Mouse (Mus musculus): ENCODE data around the gene Hist2h2ab.
"Not testable (repeated sequence)": the region's sequence is repeated elsewhere in the genome, so short reads cannot be mapped to it uniquely, and the experiment has no call there.

Gene Hist2h2ab

DNA sequence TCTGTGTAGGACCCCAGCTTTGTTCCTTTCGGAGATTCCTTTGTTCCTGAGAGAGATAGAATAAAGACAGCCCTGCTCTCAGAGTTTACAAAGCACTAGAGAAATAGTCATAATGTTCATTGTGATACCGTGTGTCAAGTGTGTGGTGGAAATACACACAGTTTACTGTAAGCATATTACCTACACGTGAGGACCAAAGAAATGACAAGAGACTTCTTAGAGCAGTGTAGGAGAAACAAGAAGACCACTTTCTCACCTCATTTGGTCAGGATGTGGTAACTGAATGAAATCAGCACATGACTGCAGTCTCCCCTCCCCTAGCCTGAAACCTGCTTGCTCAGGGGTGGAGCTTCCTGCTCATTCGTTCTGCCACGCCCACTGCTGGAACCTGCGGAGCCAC lies 21.5 kb upstream of the Hist2h2ab start:
- DNase-seq (ENCODE audit: low read depth): no peak

DNA sequence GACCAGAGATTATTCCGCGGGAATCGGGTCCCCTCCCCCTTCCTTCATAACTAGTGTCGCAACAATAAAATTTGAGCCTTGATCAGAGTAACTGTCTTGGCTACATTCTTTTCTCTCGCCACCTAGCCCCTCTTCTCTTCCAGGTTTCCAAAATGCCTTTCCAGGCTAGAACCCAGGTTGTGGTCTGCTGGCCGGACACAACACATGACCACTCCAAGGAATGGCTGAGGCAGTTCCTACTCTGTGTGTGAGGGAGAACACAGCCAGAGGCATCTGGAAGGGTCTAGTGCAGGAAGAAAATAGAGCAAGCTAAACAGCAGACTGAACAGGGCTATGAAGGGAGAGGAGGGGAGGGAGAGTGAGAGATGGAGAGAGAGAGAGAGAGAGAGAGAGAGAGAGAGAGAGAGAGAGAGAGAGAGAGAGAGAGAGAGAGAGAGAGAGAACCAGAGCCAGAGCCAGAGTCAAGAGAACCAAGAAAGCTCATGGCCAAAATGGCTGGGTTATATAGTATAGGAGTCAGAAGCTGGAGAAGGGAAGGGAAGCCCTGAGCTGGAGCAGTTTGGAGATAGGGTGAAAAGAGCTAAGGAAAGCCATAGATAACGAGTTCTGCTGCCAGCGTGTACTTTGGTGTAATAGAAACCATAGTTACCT lies 20.9 kb upstream of the Hist2h2ab start:
- DNase-seq (ENCODE audit: low read depth): not testable (repeated sequence)

DNA sequence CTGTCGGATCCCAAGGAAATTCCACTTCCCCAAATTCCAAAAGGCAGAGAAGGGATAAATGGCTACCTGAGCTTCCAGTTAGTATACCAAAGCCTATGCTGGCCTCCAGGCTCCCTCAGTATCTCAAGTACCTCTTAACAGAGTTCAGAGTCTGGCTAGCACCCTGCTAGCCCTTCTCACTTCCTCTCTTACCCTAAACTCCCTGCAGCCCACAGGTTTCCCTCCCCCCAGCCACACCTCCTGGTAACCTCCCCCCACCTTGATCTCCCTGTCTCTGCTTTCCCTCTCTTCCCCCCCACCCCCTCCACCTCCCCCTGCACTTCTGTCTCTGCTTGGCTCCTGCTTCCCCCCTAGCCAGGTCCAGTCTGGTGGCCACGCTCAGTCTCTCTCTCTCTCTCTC lies 19.9 kb upstream of the Hist2h2ab start:
- no peak for DNase-seq (ENCODE audit: low read depth)

DNA sequence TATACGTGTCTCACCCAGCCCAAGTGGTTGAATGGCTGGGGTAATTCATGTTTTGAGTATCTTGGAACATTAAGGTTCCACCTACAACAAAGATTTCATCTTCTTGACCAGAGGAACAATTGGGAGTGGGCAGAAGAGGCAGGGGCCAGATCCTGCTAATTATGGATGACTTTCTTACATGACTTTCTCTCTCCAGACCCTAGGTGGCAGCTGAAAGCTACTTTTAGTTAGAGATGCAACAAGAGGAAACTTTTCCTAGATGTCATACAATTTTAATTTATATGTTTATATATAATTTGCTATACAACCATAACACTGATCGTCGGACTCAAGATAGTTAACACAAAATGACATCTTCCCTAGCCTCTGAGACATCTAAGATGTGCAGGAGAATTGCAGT lies 11.8 kb upstream of the Hist2h2ab start:
- no peak for DNase-seq (ENCODE audit: low read depth)

DNA sequence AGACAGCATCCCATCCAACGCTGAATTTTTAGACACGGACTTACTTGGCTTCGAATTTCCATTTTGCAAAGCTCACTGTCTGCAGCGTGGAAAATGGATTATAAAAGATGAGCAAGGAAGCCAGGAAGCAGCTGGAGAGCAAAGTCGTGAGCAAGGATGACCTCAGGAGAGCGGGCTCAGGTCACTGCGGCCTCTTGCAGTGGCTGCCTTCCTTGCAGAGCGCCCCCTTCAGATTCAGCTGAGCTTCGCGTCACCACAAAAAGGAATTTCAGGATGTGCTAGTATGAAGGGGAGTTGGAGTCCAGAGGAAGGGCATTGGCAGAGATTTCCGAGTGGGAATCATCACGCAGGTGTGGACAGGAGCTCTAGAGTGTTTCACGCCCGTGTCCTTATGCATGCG lies 10.4 kb upstream of the Hist2h2ab start:
- no peak for DNase-seq (ENCODE audit: low read depth)

DNA sequence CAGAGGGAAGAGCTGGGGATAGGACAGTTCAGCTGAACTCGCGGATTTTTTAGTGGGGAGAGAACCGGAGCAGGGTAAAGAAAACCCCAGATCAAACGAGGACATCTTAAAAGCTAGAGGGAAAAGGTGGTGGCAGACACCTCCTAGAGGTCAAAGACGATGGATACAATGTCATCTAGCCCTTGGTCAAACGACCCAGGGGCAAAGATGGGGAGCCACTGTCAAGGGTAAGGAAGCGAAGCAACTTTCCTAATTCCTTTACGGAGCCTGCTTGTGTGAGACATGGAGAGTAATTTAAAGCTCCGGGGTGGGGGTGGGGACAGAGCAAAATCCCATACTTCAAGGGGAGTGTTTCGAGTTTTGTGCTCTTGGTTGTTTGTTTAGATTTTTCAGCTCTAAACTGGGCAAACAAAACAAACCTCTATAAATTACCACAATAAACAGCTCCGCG lies 449 bp upstream of the Hist2h2ab start:
- DNase-seq (ENCODE audit: low read depth): no peak

DNA sequence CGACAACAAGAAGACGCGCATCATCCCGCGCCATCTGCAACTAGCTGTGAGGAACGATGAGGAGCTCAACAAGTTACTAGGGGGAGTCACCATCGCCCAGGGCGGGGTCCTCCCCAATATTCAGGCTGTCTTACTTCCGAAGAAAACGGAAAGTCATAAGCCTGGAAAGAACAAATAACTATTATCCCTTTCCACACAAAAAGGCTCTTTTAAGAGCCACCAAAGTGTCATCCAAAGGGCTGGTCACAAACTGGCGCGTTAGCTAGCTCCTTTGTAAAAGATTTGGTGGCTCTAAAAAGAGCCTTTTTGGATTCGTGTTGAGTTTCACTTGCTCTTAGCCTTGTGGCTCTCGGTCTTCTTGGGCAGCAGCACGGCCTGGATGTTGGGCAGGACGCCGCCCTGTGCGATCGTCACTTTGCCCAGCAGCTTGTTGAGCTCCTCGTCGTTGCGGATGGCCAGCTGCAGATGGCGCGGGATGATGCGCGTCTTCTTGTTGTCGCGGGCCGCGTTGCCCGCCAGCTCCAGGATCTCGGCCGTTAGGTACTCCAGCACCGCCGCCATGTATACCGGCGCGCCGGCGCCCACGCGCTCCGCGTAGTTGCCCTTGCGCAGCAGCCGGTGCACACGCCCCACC lies 583 bp downstream of the Hist2h2ab start:
- DNase-seq (ENCODE audit: low read depth): not testable (repeated sequence)

DNA sequence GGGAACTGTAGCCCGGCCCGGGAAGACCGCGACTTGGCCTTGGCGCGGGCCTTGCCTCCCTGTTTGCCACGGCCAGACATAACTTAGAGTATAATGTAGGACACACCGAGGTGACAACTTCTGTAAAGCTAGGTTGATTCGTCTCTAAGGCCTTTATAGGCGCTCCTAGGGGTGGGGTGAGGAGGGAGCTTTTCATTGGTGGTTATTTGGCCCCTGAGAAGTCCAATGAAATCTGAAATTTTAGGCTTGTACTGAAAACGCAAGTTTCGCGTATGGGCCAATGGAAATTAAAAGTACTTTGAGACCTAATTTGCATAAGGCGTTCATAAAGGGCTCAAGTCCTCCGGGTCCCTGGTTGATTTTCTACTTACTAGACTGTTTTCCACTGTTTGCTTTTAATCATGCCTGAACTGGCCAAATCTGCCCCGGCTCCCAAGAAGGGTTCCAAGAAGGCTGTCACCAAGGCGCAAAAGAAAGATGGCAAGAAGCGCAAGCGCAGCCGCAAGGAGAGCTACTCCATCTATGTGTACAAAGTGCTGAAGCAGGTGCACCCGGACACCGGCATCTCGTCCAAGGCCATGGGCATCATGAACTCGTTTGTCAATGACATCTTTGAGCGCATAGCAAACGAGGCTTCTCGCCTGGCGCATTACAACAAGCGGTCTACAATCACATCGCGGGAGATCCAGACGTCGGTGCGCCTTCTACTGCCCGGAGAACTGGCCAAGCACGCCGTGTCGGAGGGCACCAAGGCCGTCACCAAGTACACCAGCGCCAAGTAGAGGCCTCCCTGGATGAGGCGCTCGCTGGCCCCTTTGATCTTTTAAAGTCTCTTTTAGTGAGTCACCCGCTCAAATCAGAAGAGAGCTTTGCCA lies 1.3 kb downstream of the Hist2h2ab start, which contains the start of the genes Hist2h2ac and Hist2h2be:
Gene Hist2h2ac (minus strand): TSS at position 116 of the 875 bp plus-strand sequence.
Gene Hist2h2be (plus strand): TSS at position 355 of the 875 bp plus-strand sequence.
- DNase-seq (ENCODE audit: low read depth): peak; percentile 85

DNA sequence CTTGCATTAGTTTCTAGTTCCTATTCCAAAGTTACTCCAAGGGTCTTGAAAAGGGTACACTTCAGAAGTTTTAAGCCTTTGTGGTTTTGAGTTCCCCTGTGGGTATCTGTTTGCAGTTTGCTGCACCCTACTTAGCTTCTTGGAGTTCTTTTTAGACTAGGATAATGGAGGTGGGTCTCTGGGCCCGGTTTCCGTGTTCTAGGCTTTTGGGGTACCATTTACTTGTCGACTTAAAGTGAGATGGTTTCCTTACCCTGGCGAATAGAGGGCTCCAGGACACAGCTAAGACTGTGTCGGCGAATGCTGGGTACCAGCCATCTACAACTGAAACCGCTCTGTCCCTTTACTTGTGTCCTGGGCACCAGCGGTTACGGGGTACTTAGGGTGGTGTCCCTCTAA lies 2.0 kb downstream of the Hist2h2ab start:
- DNase-seq (ENCODE audit: low read depth): no peak

DNA sequence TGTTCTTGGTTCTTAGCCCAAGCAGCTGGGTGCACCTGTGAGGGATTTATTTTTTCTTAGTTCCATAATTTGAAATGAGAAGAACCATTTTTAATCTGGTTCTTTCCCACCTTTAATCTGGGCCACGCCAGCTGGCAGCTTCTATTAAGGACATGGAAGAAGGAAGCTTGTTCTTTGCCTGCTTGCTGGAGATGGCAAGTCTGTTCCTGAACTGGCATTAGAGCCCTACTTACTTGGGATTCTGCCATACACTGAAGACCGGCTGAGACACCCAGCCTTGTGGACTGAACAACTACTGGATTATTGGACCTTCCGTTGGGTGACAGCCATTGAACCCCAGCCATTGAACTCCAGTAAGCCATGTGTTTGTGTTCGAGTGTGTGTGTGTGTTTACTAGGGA lies 3.1 kb downstream of the Hist2h2ab start:
- DNase-seq (ENCODE audit: low read depth): no peak

DNA sequence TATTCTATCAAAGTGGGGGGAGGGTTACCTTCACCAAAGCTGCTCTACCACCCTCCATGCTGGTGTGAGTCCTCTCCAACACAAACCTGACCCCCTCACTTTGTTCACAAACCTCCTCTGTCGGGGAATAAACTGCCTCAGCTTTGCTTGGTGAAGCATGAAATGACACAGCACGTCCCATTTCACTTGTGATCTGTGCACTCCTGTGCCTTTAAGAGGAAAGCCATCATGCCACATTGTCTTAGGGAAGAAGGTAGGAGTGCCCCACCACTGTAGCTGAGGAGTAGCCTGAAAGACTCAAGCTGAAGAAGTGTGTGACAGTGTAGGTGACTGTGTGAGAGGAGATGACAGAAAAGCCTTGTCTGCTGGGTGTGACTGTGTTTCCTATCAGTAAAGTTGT lies 5.8 kb downstream of the Hist2h2ab start:
- no peak for DNase-seq (ENCODE audit: low read depth)

DNA sequence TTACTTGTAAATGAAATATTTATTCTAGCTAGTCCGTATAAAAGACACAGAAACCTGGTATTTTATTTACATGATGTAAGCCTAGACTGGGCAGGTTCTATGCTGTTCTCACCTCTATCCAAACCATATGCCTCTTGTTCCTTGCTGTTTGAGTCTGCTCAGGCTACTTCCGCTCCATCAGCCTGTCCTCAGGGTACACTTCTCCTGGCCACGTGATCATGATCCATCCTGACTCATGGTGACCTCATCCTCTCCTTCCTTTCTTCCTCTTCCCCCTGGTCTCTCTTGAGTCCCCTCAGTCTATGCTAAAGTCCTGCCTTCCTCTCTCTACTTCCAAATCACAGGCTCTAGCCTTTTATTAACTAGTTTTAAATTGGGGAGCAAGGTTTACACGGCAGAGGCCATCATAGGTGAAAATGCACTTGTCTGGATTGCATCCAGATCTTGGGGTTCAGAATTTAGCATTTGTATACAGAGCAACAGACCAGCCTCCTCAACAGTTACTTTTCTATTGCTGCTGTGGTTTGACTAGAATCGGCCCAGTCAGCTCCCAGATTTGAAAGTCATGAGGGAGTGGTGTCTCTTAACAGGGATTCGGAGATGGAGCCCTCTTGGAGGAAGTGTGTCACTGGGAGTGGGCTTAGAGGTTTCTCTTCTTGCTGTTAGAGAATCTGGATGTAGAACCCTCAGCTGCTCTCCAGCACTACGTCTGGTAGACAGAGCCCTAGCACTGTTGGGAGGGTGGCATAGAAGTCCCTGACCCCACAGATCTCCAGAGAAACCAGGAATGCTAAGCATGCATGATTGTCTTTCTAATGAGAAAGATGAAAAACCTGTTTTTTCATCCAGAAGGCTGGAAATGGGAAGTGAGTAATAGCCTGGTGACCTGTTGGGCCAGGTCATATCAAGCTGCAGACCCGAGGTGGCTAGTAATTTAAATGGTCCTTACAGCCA lies 7.3 kb downstream of the Hist2h2ab start:
- peak; percentile 23 for DNase-seq (ENCODE audit: low read depth)

DNA sequence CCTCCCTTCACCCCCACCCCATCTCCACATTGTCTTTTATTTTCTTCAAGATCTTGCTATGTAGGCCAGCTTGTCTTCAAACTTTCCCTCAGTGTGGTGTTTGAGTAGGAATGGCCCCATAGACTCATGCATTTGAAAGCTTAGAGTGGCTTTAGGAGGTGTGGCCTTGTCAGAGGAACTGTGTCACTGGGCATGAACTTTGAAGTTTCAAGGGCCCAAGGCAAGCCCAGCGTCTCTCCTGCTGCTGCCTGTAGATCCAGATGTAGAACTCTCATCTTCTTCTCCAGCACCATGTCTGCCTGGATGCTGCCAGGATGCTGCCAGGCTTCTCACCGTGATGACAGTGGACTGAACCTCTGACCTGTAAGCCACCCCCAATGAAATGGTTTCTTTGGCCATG lies 9.2 kb downstream of the Hist2h2ab start:
- no peak for DNase-seq (ENCODE audit: low read depth)

DNA sequence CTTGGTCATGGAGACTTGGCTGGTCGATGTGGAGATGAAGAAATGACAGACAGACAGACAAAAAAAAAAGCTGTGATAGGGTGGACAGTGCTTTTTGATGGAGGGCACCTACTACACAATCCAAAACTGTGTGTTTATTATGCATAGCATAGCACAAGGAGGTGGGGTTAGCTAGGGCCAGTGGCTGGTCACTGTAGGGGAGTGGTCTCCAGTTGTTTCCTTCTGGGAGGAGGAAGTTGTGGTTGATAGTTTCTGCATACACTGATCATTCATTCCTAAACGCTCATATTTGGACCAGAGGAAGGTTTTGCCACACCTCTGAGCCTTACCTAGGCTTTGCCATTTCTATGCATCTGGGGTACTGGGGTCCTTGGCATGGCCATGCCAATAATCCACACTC lies 10.7 kb downstream of the Hist2h2ab start:
- DNase-seq (ENCODE audit: low read depth): no peak

DNA sequence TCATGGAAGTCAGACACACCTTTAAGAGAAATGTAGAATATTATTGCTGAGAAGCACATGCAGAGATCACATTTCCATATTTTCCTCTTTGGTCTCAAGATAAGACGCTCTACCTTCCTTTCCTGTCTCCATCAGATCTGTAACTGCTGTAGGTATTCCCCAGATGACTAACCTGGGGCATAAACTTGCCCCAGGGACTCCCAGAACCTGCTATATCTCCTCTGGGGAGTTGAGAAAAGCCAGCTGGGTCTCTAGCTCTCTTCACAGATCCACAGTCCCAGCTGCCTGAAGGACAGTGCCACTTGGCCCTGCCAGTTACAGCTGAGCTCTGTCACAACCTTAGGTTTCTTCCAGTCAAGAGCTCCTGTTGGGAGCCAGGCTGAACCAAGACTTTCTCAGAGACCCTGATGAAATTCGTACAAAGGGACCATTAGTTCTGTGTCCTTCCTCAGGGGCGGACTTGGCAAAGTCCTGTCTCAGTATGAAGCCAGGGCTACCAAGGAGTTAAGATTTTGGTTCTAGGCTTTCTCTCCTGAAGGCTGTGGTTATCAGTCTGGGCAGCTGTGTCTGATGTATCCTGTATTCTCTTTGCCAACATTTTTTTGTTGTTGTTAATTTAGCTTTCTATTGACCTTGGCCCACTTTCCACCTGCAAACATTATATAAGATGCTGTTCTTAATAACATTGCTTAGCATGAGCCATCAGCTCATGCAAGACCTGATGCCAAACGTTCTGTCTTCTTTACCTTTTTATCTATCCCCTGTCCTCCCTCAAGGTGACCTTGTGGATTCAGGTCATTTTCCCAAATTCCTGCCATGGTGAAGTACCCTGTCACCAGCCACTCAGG lies 11.5 kb downstream of the Hist2h2ab start:
- DNase-seq (ENCODE audit: low read depth): no peak

DNA sequence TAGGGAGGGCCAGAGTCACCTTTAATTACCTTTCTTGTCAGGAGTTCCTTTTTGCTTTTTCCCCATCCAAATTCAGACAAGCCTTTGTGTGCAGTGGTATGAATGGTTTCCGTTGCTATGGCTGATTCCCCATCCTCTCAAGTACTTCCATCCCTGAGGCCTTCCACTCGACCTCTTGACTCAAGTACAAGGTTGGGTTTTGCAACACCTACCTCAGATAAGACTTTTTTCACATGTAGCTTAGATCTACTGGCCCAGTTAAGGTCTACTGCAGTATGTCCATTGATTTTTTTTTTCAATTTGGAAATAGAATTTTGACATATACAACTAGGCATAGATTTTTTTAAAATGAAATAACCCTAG lies 12.1 kb downstream of the Hist2h2ab start:
- no peak for DNase-seq (ENCODE audit: low read depth)

DNA sequence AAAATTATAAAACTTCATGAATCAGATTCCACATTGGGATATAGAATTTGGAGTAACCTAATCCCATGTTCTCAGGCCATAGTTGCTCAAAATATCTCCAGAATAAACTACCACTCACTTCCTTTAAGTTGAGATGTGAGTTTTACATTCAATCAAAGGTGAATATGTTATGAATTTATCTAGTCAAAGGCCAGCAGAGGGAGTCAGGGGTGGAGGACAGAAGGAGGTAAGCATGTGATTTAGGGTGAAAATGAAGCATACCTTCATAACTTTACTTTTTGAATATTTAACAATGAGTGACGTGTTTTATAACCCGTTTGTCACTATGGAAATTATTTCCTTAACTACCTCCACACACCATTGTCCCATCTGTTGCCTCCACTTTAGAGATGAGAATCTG lies 15.2 kb downstream of the Hist2h2ab start:
- no peak for DNase-seq (ENCODE audit: low read depth)

DNA sequence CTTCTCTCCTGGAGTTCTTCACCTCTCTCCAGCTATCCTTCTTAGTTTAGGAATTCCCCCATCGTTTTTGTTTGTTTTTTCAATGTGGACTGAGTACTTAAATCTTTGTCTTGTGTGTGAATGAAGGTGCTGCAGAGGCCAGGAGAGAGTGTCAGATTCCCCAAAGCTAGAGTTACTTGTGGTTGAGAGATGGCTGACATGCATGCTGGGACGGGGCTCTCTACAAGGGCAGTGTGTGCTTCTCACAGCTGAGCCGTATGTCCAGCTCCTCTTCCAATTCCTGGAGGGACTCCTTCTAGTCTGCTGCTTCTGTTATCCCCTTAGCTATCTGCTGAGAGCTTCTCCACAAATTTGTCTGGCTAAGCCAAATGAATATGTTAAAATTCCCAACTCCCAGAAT lies 16.2 kb downstream of the Hist2h2ab start:
- DNase-seq (ENCODE audit: low read depth): no peak

DNA sequence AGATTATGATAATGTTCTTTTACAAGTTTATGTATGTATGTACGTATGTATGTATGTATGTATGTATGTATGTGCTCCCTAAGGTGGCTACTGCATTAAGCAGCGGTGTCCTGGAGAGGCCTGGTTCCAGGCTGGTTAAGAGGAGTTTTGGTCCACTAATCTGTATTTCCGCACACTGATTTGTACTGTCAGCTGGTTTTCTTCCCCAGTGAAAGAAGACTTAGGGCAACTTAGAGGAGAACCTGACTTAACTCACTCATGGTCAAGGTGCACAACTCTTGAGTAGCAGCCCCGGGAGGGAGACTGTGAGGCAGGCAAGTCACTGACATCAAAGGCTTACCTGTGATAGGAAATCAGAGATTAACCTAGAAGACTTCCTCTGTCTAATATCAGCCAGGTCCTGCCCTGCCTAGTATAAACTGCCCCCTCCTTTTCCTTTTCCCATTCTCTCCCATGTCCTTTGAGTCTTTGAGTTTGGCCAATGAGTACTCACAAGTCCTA lies 17.2 kb downstream of the Hist2h2ab start:
- no peak for DNase-seq (ENCODE audit: low read depth)

DNA sequence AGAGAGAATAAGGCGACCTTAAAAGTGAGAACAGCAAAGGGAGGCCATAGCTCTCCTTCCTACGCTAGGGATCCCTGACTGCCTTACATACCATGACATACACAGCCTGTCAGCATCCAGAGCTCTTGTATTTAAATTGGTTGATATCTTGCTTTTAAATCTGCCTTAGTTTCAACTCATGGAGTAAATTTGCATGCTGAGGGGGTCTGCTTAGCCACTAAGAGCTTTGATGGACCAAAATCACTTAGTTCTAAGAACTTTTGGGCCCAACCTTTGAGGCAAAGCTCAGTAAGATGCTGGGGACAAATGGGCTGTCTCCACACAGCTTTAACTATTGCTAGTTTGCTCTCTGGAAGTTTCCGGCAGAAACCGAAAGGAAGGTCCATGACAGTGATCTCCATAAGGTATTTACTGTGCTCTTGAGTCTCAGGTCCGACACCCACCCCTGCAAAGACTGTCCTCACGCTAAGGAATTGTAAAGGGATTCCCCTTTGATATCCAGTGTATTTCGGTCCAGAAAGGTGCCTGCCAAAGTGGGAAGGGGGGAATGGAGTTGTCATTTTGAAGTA lies 17.8 kb downstream of the Hist2h2ab start:
- DNase-seq (ENCODE audit: low read depth): no peak

Data from fibroblast of lung, adult 2 months (primary cell).